Mouse (Mus musculus) forebrain, embryonic 14.5 days (tissue): ENCODE results near the gene Serhl. TPM values are rescaled to one million over a fixed set of nuclear protein-coding genes. Genes with fewer than 3 reads are reported as not detected.

Source experiments
- ATAC-seq: fragments of 200-750 bp; cut with Nextera tagmentation; 2 replicates; pipeline ENCODE4 v1.8.0; 2017; ENCODE audit warnings: mild to moderate bottlenecking, moderate library complexity
- DNase-seq: peaks from one replicate; pipeline ENCODE4 v3.0.0-alpha.2; 2015; ENCODE audit warnings: low spot score
- H3K27ac ChIP-seq: fragments of 300-500 bp; sonication (generic); 2 replicates; pipeline ENCODE4 v1.5.1; 2014; ENCODE audit warnings: low read depth, mild to moderate bottlenecking, control low read depth, low read length, moderate library complexity
- H3K27me3 ChIP-seq: fragments of 300-500 bp; sonication (generic); replicated peaks from 2 replicates; pipeline ENCODE4 v1.6.1; 2014; ENCODE audit warnings: low read length, control low read depth, mixed read lengths; ENCODE audit not compliant: control insufficient read depth, insufficient read depth
- H3K36me3 ChIP-seq: fragments of 300-500 bp; sonication (generic); 2 replicates; pipeline ENCODE4 v1.6.1; 2014; ENCODE audit warnings: low read length, control low read depth; ENCODE audit not compliant: control insufficient read depth, insufficient read depth
- H3K4me1 ChIP-seq: fragments of 300-500 bp; sonication (generic); 2 replicates; pipeline ENCODE4 v1.6.1; 2014; ENCODE audit warnings: antibody characterized with exemption, low read length, control low read depth; ENCODE audit not compliant: control insufficient read depth, insufficient read depth
- H3K4me2 ChIP-seq: fragments of 300-500 bp; sonication (generic); 2 replicates; pipeline ENCODE4 v1.6.1; 2014; ENCODE audit warnings: mild to moderate bottlenecking, control low read depth, low read length
- H3K4me3 ChIP-seq: fragments of 300-500 bp; sonication (generic); 2 replicates; pipeline ENCODE4 v1.5.1; 2014; ENCODE audit warnings: low read depth, low read length, control low read depth
- H3K9ac ChIP-seq: fragments of 300-500 bp; sonication (generic); 2 replicates; pipeline ENCODE4 v1.6.1; 2014; ENCODE audit warnings: mild to moderate bottlenecking, low read length, control low read depth, moderate library complexity
- H3K9me3 ChIP-seq: fragments of 300-500 bp; sonication (generic); replicated peaks from 2 replicates; pipeline ENCODE4 v1.6.1; 2016; ENCODE audit warnings: low read length, control low read depth, mixed read lengths; ENCODE audit not compliant: control insufficient read depth
- WGBS: fragments of 180-500 bp; shearing (Covaris S2); extraction: QIAGEN DNeasy Blood & Tissue Kit; methylation state at CpG from one replicate; pipeline ENCODE4 v1.1.7; 2014; 5-methylcytosine and 5-hydroxymethylcytosine counted together
- polyA plus RNA-seq: library from polyadenylated mRNA; unstranded; fragments of >200 nt; fragmentation: Nextera tagmentation; extraction: Ambion mirVana; gene quantifications from 2 replicates; pipeline ENCODE4 v1.2.1, GENCODE M21; 2014

The Serhl gene
- polyA plus RNA-seq, 1 experiment from 2014 or later, result 37.6 TPM

DNA sequence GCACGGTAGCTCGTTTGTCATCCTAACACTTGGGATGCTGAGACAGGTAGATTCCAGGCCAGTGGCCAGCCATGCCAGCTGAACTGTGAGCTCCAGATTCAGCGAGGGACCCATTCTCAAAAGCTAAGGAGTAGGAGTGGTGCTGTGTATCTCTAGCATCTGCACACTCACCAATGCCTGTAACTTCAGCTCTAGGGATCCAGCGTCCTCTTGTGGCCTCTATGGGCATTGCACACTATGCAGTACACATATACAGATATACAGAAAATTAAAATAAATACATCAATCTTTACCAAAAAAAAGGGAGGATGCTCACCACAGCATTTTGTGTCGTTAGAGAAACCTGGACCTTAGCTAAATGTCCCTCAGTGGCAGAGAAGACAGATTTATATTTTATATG lies 17.6 kb upstream of the Serhl start:
- Histone ChIP-seq H3K27me3 (no peaks in the 10 kb centered on the region), H3K27ac (no peak overlapping the region), H3K4me1 (no peaks in the 10 kb centered on the region), H3K36me3 (no peaks in the 10 kb centered on the region), H3K4me2 (no peak overlapping the region), H3K9ac (no peak overlapping the region), H3K4me3 (no peak overlapping the region), H3K9me3 (no peaks in the 10 kb centered on the region)
- ATAC-seq, result no peak
- DNase-seq, result no peak
- whole genome bisulfite sequencing, result 85% methylated on average over 5 of the region's 5 CpGs

DNA sequence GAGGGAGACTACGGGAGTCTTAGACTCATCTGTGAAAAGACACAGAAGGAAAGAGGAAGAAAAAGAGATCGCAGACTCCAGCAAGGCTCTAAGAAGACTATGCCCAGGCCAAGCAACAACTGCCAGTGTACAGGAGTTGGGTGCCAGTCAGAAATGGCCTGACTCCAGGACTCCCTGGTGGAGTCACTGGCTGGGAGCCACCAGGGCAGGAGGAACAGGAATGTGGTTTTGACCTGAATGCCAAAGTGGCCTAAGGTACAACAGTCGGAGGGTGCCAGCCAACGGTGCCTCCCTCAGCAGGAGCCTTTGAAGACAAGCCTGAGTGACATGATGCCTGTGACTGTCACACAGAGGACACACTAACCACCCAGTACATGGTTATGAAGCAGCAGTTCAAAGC lies 15.1 kb upstream of the Serhl start:
- ATAC-seq, result no peak
- Histone ChIP-seq H3K9me3 (no peaks in the 10 kb centered on the region), H3K9ac (no peak overlapping the region), H3K4me2 (no peak overlapping the region), H3K4me1 (no peaks in the 10 kb centered on the region), H3K4me3 (no peak overlapping the region), H3K36me3 (no peaks in the 10 kb centered on the region), H3K27ac (no peak overlapping the region), H3K27me3 (no peaks in the 10 kb centered on the region)
- DNase-seq, result no peak
- WGBS, result 83% methylated on average over 4 of the region's 4 CpGs

GRCm38 (mm10) chr15:83075607-83076525 lies 13.4 kb upstream of the Serhl start:
- no peaks in the 10 kb centered on the region for H3K9me3 ChIP-seq
- no peaks in the 10 kb centered on the region for H3K27me3 ChIP-seq
- H3K9ac ChIP-seq, result no peak overlapping the region
- H3K4me2 ChIP-seq, result no peak overlapping the region
- DNase-seq (no peak), ATAC-seq (no peak)
- no peaks in the 10 kb centered on the region for H3K36me3 ChIP-seq
- H3K4me3 ChIP-seq, result no peak overlapping the region
- 70% methylated on average over 27 of the region's 27 CpGs for WGBS
- no peak overlapping the region for H3K27ac ChIP-seq
- no peaks in the 10 kb centered on the region for H3K4me1 ChIP-seq

DNA sequence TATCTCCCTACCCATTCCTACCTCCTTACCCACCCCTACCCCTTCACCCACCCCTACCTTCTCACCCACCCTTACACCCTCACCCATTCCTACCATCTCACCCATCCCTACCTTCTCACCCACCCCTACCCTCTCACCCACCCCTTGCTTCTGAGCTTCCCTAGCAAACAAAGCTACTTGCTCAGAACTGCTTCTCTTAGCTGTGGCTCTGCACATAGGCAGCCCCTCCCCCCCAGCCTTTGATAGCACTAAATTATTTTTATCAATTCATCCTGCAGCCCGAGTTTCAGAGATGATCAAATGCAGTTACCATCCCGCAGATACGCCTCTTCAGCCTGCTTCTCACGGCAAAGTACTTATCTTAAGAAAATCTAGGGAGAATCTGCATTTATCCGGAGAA lies 5.8 kb upstream of the Serhl start:
- peak; percentile 23; the same call in 1 of the 2 replicates for ATAC-seq
- H3K4me1 ChIP-seq, result 0 out of 2 replicates have a peak, but pooled peaks cover 5% of the 10 kb centered on the region
- no peak overlapping the region for H3K4me3 ChIP-seq
- DNase-seq, result peak; percentile 50
- H3K36me3 ChIP-seq, result no peaks in the 10 kb centered on the region
- 63% methylated on average over 5 of the region's 5 CpGs for WGBS
- H3K27ac ChIP-seq, result peak overlapping the region; percentile 44; the same call in 1 of the 2 replicates
- no peak overlapping the region for H3K4me2 ChIP-seq
- H3K9ac ChIP-seq, result no peak overlapping the region
- H3K27me3 ChIP-seq, result no peaks in the 10 kb centered on the region
- no peaks in the 10 kb centered on the region for H3K9me3 ChIP-seq

DNA sequence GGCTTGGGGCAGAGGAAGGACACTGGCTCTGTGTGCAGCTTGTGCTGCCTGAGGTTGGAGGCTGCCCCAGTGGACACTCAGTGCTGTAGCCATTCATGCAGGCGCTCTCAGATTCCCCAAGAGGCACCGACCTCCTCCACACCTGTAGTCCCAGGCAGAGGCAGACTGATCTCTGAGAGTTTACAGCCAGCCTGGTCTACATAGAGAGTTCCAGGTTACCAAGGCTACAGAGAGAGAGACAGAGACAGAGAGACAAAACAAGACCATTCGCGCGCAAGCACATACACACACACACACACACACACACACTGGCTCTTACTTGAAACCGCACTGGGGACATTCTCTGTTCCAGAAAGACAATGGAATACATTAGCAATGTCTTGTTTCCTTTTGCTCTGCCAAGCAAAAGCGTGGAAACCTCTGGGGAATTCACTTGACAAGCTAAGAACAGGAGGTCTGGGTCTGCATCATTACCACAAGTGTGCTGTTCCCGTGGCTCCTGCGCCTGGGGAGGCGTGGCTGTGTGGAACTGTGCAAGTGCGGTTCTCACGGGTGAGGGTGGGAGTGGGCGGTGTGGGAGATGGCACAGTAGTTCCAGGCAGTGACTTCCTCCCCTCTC lies 5.2 kb upstream of the Serhl start:
- H3K9me3 ChIP-seq, result no peaks in the 10 kb centered on the region
- 0 out of 2 replicates have a peak, but pooled peaks cover 10% of the 10 kb centered on the region for H3K4me1 ChIP-seq
- no peaks in the 10 kb centered on the region for H3K27me3 ChIP-seq
- H3K4me2 ChIP-seq, result no peak overlapping the region; the same call in 1 of the 2 replicates
- no peaks in the 10 kb centered on the region for H3K36me3 ChIP-seq
- no peak overlapping the region for H3K4me3 ChIP-seq
- ATAC-seq (peak; percentile 48; the same call in 1 of the 2 replicates), DNase-seq (peak; percentile 71)
- 0 out of 2 replicates have a peak overlapping the region, but pooled peaks have one; percentile 13 for H3K9ac ChIP-seq
- H3K27ac ChIP-seq, result peak overlapping the region; percentile 60
- 46% methylated on average over 13 of the region's 13 CpGs for WGBS

DNA sequence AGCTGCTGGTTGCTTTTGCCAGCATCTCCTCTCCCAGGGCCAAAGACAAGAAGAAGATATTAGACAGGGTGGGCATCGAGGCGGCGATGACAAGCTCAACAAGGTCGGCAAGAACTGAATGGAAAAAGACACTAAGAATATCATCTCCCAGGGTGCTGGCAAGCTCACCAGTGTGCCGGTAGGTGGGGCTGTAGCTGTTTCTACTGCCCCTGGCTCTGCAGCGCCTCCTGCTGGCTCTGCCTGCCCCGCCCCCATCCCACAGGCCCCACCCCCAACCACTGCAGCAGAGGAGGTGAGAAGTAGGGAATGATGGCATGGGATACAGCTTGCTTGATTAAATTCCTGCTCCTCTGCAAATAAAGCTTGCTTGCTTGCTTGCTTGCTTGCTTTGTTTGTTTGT lies 3.4 kb upstream of the Serhl start:
- Histone ChIP-seq H3K27me3 (no peaks in the 10 kb centered on the region), H3K4me1 (0 out of 2 replicates have a peak, but pooled peaks cover 12% of the 10 kb centered on the region), H3K9me3 (no peaks in the 10 kb centered on the region), H3K9ac (no peak overlapping the region), H3K36me3 (no peaks in the 10 kb centered on the region), H3K4me3 (no peak overlapping the region), H3K27ac (no peak overlapping the region), H3K4me2 (no peak overlapping the region)
- ATAC-seq (no peak), DNase-seq (no peak)
- 41% methylated on average over 7 of the region's 7 CpGs for WGBS

- 0 out of 2 replicates have a peak, but pooled peaks cover 12% of the 10 kb centered on the region for H3K4me1 ChIP-seq
- H3K4me3 ChIP-seq, result no peak overlapping the region
- H3K4me2 ChIP-seq, result no peak overlapping the region
- H3K9me3 ChIP-seq, result no peaks in the 10 kb centered on the region
- no peaks in the 10 kb centered on the region for H3K27me3 ChIP-seq
- no peaks in the 10 kb centered on the region for H3K36me3 ChIP-seq
- no peak overlapping the region for H3K9ac ChIP-seq
- ATAC-seq, result no peak
- no peak overlapping the region for H3K27ac ChIP-seq
- DNase-seq, result no peak
- 86% methylated on average over 13 of the region's 13 CpGs for WGBS
Observed at GRCm38 (mm10) chr15:83086636-83087328, 2.5 kb upstream of the Serhl start.

DNA sequence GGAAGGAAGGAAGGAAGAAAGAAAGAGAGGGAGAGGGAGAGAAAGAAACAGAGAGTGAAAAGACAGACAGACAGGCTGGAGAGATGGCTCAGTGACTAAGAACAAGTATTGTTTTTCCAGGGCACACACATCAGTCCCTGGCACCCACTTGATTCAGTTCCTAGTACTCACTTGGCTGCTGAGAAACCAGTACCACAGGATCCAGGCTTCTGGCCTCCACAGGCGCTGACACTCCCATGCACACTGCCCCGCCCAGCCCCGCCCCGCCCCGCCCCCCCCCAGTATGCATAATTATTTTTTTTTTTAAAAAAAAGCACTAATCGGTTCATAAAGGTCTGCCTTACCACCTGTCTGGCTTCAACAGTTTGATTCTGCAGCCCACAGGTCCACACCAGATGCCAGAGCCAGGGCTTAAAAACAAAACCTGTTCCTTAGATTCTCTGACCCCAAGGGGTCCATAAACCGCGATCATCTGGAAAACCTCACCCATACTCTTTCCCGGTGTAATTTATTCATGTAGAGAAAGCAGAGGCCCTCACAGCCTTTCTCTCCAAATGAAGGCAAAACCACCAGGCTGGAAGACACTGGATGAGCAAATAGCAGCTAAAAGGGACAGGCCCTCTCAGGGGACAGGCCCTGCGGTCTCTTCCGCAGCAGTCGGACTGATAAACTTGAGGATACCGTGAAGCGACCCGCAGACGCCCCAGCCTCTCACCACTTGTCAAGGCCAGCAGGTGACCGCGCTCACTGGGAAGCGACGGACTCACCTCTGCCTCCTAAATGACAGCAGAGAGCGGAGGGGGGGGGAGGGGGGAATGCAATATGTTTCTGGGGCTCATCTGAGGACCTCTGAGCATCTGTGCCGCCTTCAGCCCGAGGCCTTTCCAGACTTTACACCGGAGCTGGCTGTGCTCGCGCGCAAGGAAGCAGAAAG lies 544 bp upstream of the Serhl start:
- no peak overlapping the region for H3K4me3 ChIP-seq

More for the DNA sequence above, 544 bp upstream of the Serhl start:
- 0 out of 2 replicates have a peak, but pooled peaks cover 10% of the 10 kb centered on the region for H3K4me1 ChIP-seq
- no peak overlapping the region for H3K9ac ChIP-seq
- no peaks in the 10 kb centered on the region for H3K27me3 ChIP-seq
- DNase-seq (no peak), ATAC-seq (no peak)
- 4% methylated on average over 25 of the region's 27 CpGs for WGBS
- no peaks in the 10 kb centered on the region for H3K9me3 ChIP-seq
- H3K27ac ChIP-seq, result no peak overlapping the region
- no peak overlapping the region for H3K4me2 ChIP-seq
- no peaks in the 10 kb centered on the region for H3K36me3 ChIP-seq
